In genomic region chr2:152672166-152672565, GRCm38 (mm10) we compare ENCODE assay signal across 8 mouse cellular contexts. TPM values are rescaled to one million over a fixed set of nuclear protein-coding genes. Genes with fewer than 3 reads are reported as not detected.
A peak's percentile ranks its signal among the peaks of the same experiment; 100 is the strongest.
DNase-seq lines count a peak whose midpoint lies in the region; ATAC-seq lines count a peak whose summit lies in the region.

No protein-coding gene starts in this region.

- H3K4me1 ChIP-seq in limb, embryonic 12.5 days (replicated peaks), result peaks cover 50% of the 10 kb centered on the region
- H3K4me1 ChIP-seq in neural tube, embryonic 15.5 days, result peaks cover 53% of the 10 kb centered on the region

- H3K9me3 ChIP-seq in limb, embryonic 12.5 days, result no peaks in the 10 kb centered on the region
- no peaks in the 10 kb centered on the region for H3K9me3 ChIP-seq in neural tube, embryonic 15.5 days (replicated peaks)

- peak overlapping the region; percentile 88; the same call in 1 of the 2 replicates for H3K4me3 ChIP-seq in limb, embryonic 12.5 days (replicated peaks)
- H3K4me3 ChIP-seq in neural tube, embryonic 15.5 days (replicated peaks), result peak overlapping the region; percentile 97

- 81% methylated on average over 12 of the region's 12 CpGs for WGBS in limb, embryonic 12.5 days
- WGBS in neural tube, embryonic 15.5 days, result 78% methylated on average over 12 of the region's 12 CpGs

- peak overlapping the region; percentile 95 for H3K9ac ChIP-seq in limb, embryonic 12.5 days (replicated peaks)
- H3K9ac ChIP-seq in neural tube, embryonic 15.5 days (replicated peaks), result peak overlapping the region; percentile 99

- H3K27ac ChIP-seq in limb, embryonic 12.5 days, result no peak overlapping the region
- H3K27ac ChIP-seq in neural tube, embryonic 15.5 days (replicated peaks), result no peak overlapping the region

- H3K36me3 ChIP-seq in limb, embryonic 12.5 days, result peaks cover 54% of the 10 kb centered on the region
- peaks cover 33% of the 10 kb centered on the region for H3K36me3 ChIP-seq in neural tube, embryonic 15.5 days

- peak; percentile 36 for DNase-seq in adrenal gland, adult 2 months
- no peak for DNase-seq in adrenal gland, adult 18-20 months (ENCODE audit: low spot score in 2 of 2)
- DNase-seq in lung, adult 18-20 months, result peak; percentile 58
- DNase-seq in lung, postnatal 4 days, result no peak
- DNase-seq in yolk sac, embryonic 10.5 days (ENCODE audit: low spot score), result no peak
- DNase-seq in right cerebral cortex, postnatal 4 days, result no peak

- H3K27me3 ChIP-seq in limb, embryonic 12.5 days, result no peaks in the 10 kb centered on the region
- H3K27me3 ChIP-seq in neural tube, embryonic 15.5 days (replicated peaks), result no peaks in the 10 kb centered on the region

- no peak for ATAC-seq in limb, embryonic 12.5 days (ENCODE audit: insufficient number of reproducible peaks, insufficient read depth, low FRiP score, low TSS enrichment, low read depth)
- ATAC-seq in neural tube, embryonic 15.5 days (ENCODE audit: low FRiP score), result no peak

- H3K4me2 ChIP-seq in limb, embryonic 12.5 days, result peak overlapping the region; percentile 85
- H3K4me2 ChIP-seq in neural tube, embryonic 15.5 days, result peak overlapping the region; percentile 92

RNA-seq across cellular contexts. Expression of gene H13, which starts 2.9 kb away (rescaled TPM):
- total RNA-seq in adrenal gland, adult 2 months (2021), result 100 to 1,000 TPM; 164 to 202 TPM
- 358 and 395 TPM in 2 replicates for polyA plus RNA-seq in adrenal gland, adult 2 months (2012; rRNA removed)
- total RNA-seq in adrenal gland, adult 18-20 months (2021), result 100 to 1,000 TPM; 151 to 170 TPM
- polyA plus RNA-seq in limb, embryonic 12.5 days (2016; fragmentation: Nextera tagmentation; extraction: Ambion mirVana), result 129 and 135 TPM in 2 replicates
- 152 and 155 TPM in 2 replicates for polyA plus RNA-seq in neural tube, embryonic 15.5 days (2015; fragmentation: Nextera tagmentation; extraction: Ambion mirVana)

RNA-seq across cellular contexts. Expression of gene Mcts2, which starts 14.7 kb away (rescaled TPM):
- total RNA-seq in adrenal gland, adult 2 months (2021), result 10 to 100 TPM; 26.7 to 32.9 TPM
- polyA plus RNA-seq in adrenal gland, adult 2 months (2012; rRNA removed), result 1.9 and 2.3 TPM in 2 replicates
- total RNA-seq in adrenal gland, adult 18-20 months (2021), result 10 to 100 TPM; 23.5 to 25.8 TPM
- 36.3 and 39.2 TPM in 2 replicates for polyA plus RNA-seq in limb, embryonic 12.5 days (2016; fragmentation: Nextera tagmentation; extraction: Ambion mirVana)
- polyA plus RNA-seq in neural tube, embryonic 15.5 days (2015; fragmentation: Nextera tagmentation; extraction: Ambion mirVana), result 33.9 and 41.5 TPM in 2 replicates

RNA-seq across cellular contexts. Expression of gene Rem1, which starts 45.4 kb away (rescaled TPM):
- total RNA-seq in adrenal gland, adult 2 months (2021), result 10 to 100 TPM; 11.3 to 18.1 TPM
- polyA plus RNA-seq in adrenal gland, adult 2 months (2012; rRNA removed), result 11.9 and 21.0 TPM in 2 replicates
- total RNA-seq in adrenal gland, adult 18-20 months (2021), result 10 to 100 TPM in 1 of 2 experiments, 1 to 10 TPM in 1; 8.9 to 13.5 TPM
- 0.87 and 1.1 TPM in 2 replicates for polyA plus RNA-seq in limb, embryonic 12.5 days (2016; fragmentation: Nextera tagmentation; extraction: Ambion mirVana)
- 0.50 and 3.6 TPM in 2 replicates for polyA plus RNA-seq in neural tube, embryonic 15.5 days (2015; fragmentation: Nextera tagmentation; extraction: Ambion mirVana)

RNA-seq across cellular contexts. Expression of gene Defb25, which starts 49.3 kb away (rescaled TPM):
- total RNA-seq in adrenal gland, adult 2 months (2021), result not detected
- 1.0 TPM in 1 of 2 replicates, not detected in the other for polyA plus RNA-seq in adrenal gland, adult 2 months (2012; rRNA removed)
- total RNA-seq in adrenal gland, adult 18-20 months (2021), result 1 to 10 TPM; 1.5 to 2.4 TPM
- polyA plus RNA-seq in limb, embryonic 12.5 days (2016; fragmentation: Nextera tagmentation; extraction: Ambion mirVana), result not detected in 2 replicates
- not detected in 2 replicates for polyA plus RNA-seq in neural tube, embryonic 15.5 days (2015; fragmentation: Nextera tagmentation; extraction: Ambion mirVana)

Comparison
In these comparisons a context has a peak if more than half of its experiments do, and no peak if none do; other contexts are left out.
1. DNase-seq: peak in adrenal gland, adult 2 months (single experiment) and lung, adult 18-20 months (2 of 2); none in adrenal gland, adult 18-20 months (0 of 2), lung, postnatal 4 days (0 of 2), yolk sac, embryonic 10.5 days (single experiment) and right cerebral cortex, postnatal 4 days (single experiment).
2. RNA of gene Mcts2, which starts 14.7 kb away (polyA plus RNA-seq): 33.9 to 41.5 TPM in neural tube, embryonic 15.5 days and 36.3 to 39.2 TPM in limb, embryonic 12.5 days; 1.9 to 2.3 TPM in adrenal gland, adult 2 months; every median in the first group is over 10 times any median in the second.